Mouse (Mus musculus): ENCODE measurements at regions not wholly inside any gene's neighbourhood (a gene's known extent, or its start where the extent isn't known, plus 50 kb on each side); places are given as distances from the start of the nearest gene placed in this dataset.

- Histone ChIP-seq H3K36me3 (ENCODE audit: insufficient read depth, low read length) (no peaks in the 10 kb centered on the region), H3K9ac (ENCODE audit: low read depth, low read length) (no peak overlapping the region), H3K4me2 (ENCODE audit: low read length) (no peak overlapping the region), H3K9me3 (replicated peaks; ENCODE audit: low read length) (no peaks in the 10 kb centered on the region), H3K27me3 (ENCODE audit: insufficient read depth, low read length) (no peaks in the 10 kb centered on the region), H3K27ac (no peak overlapping the region), H3K4me1 (replicated peaks; ENCODE audit: insufficient read depth, low read length) (no peaks in the 10 kb centered on the region), H3K4me3 (replicated peaks; ENCODE audit: low read depth, low read length) (no peak overlapping the region)
- WGBS: 50% methylated on average over 9 of the region's 9 CpGs
- no peak for TF ChIP-seq CTCF (IDR thresholded peaks at IDR 0.05; ENCODE audit: low read depth)
- DNase-seq (ENCODE audit: low spot score): no peak
- ATAC-seq (replicated peaks; ENCODE audit: low FRiP score, low read depth): no peak
These were observed 130.3 kb downstream of the Barhl2 start for GRCm38 (mm10) chr5:106327592-106328150.

GRCm38 (mm10) chr5:106322574-106323215 is 135.3 kb downstream of the Barhl2 start:
- WGBS: 38% methylated on average over 18 of the region's 18 CpGs
- H3K9ac ChIP-seq (ENCODE audit: low read depth, low read length): no peak overlapping the region
- TF ChIP-seq CTCF (IDR thresholded peaks at IDR 0.05; ENCODE audit: low read depth): no peak
- H3K9me3 ChIP-seq (replicated peaks; ENCODE audit: low read length): no peaks in the 10 kb centered on the region
- no peak overlapping the region for H3K4me2 ChIP-seq (ENCODE audit: low read length)
- no peaks in the 10 kb centered on the region for H3K4me1 ChIP-seq (replicated peaks; ENCODE audit: insufficient read depth, low read length)
- no peak overlapping the region for H3K27ac ChIP-seq
- H3K27me3 ChIP-seq (ENCODE audit: insufficient read depth, low read length): no peaks in the 10 kb centered on the region
- ATAC-seq (replicated peaks; ENCODE audit: low FRiP score, low read depth) (no peak), DNase-seq (ENCODE audit: low spot score) (no peak)
- H3K4me3 ChIP-seq (replicated peaks; ENCODE audit: low read depth, low read length): no peak overlapping the region
- H3K36me3 ChIP-seq (ENCODE audit: insufficient read depth, low read length): no peaks in the 10 kb centered on the region

GRCm38 (mm10) chr5:106321426-106321825 is 136.5 kb downstream of the Barhl2 start:
- Histone ChIP-seq H3K4me1 (replicated peaks; ENCODE audit: insufficient read depth, low read length) (no peaks in the 10 kb centered on the region), H3K9ac (ENCODE audit: low read depth, low read length) (no peak overlapping the region)
- DNase-seq (ENCODE audit: low spot score): no peak

GRCm38 (mm10) chr5:106321023-106321422 is 136.9 kb downstream of the Barhl2 start:
- Histone ChIP-seq H3K4me2 (ENCODE audit: low read length) (no peak overlapping the region), H3K9ac (ENCODE audit: low read depth, low read length) (no peak overlapping the region), H3K4me1 (replicated peaks; ENCODE audit: insufficient read depth, low read length) (no peaks in the 10 kb centered on the region), H3K36me3 (ENCODE audit: insufficient read depth, low read length) (no peaks in the 10 kb centered on the region), H3K4me3 (replicated peaks; ENCODE audit: low read depth, low read length) (no peak overlapping the region), H3K27ac (no peak overlapping the region), H3K27me3 (ENCODE audit: insufficient read depth, low read length) (no peaks in the 10 kb centered on the region), H3K9me3 (replicated peaks; ENCODE audit: low read length) (no peaks in the 10 kb centered on the region)
- no peak for TF ChIP-seq CTCF (IDR thresholded peaks at IDR 0.05; ENCODE audit: low read depth)
- DNase-seq (ENCODE audit: low spot score) (no peak), ATAC-seq (replicated peaks; ENCODE audit: low FRiP score, low read depth) (no peak)
- WGBS: 44% methylated on average over 3 of the region's 3 CpGs

More at GRCm38 (mm10) chr5:106321426-106321825, 136.5 kb downstream of the Barhl2 start:
- WGBS: 47% methylated on average over 5 of the region's 5 CpGs
- no peak for TF ChIP-seq CTCF (IDR thresholded peaks at IDR 0.05; ENCODE audit: low read depth)
- Histone ChIP-seq H3K36me3 (ENCODE audit: insufficient read depth, low read length) (no peaks in the 10 kb centered on the region), H3K9me3 (replicated peaks; ENCODE audit: low read length) (no peaks in the 10 kb centered on the region), H3K27ac (no peak overlapping the region), H3K4me2 (ENCODE audit: low read length) (no peak overlapping the region), H3K27me3 (ENCODE audit: insufficient read depth, low read length) (no peaks in the 10 kb centered on the region), H3K4me3 (replicated peaks; ENCODE audit: low read depth, low read length) (no peak overlapping the region)
- no peak for ATAC-seq (replicated peaks; ENCODE audit: low FRiP score, low read depth)

GRCm38 (mm10) chr5:106320039-106320438 is 137.9 kb downstream of the Barhl2 start:
- Histone ChIP-seq H3K4me2 (ENCODE audit: low read length) (no peak overlapping the region), H3K36me3 (ENCODE audit: insufficient read depth, low read length) (no peaks in the 10 kb centered on the region), H3K9me3 (replicated peaks; ENCODE audit: low read length) (no peaks in the 10 kb centered on the region), H3K4me1 (replicated peaks; ENCODE audit: insufficient read depth, low read length) (no peaks in the 10 kb centered on the region), H3K27ac (no peak overlapping the region), H3K9ac (ENCODE audit: low read depth, low read length) (no peak overlapping the region), H3K27me3 (ENCODE audit: insufficient read depth, low read length) (no peaks in the 10 kb centered on the region), H3K4me3 (replicated peaks; ENCODE audit: low read depth, low read length) (no peak overlapping the region)
- no peak for TF ChIP-seq CTCF (IDR thresholded peaks at IDR 0.05; ENCODE audit: low read depth)
- DNase-seq (ENCODE audit: low spot score) (no peak), ATAC-seq (replicated peaks; ENCODE audit: low FRiP score, low read depth) (no peak)
- WGBS: 51% methylated on average over 6 of the region's 6 CpGs

GRCm38 (mm10) chr5:106318246-106318645 is 139.7 kb downstream of the Barhl2 start:
- H3K27ac ChIP-seq: no peak overlapping the region
- no peak overlapping the region for H3K4me2 ChIP-seq (ENCODE audit: low read length)
- H3K9me3 ChIP-seq (replicated peaks; ENCODE audit: low read length): no peaks in the 10 kb centered on the region
- ATAC-seq (replicated peaks; ENCODE audit: low FRiP score, low read depth) (no peak), DNase-seq (ENCODE audit: low spot score) (no peak)
- H3K4me1 ChIP-seq (replicated peaks; ENCODE audit: insufficient read depth, low read length): no peaks in the 10 kb centered on the region
- no peak overlapping the region for H3K9ac ChIP-seq (ENCODE audit: low read depth, low read length)
- H3K27me3 ChIP-seq (ENCODE audit: insufficient read depth, low read length): no peaks in the 10 kb centered on the region
- 62% methylated on average over 6 of the region's 6 CpGs for WGBS
- no peak for TF ChIP-seq CTCF (IDR thresholded peaks at IDR 0.05; ENCODE audit: low read depth)
- no peak overlapping the region for H3K4me3 ChIP-seq (replicated peaks; ENCODE audit: low read depth, low read length)
- H3K36me3 ChIP-seq (ENCODE audit: insufficient read depth, low read length): no peaks in the 10 kb centered on the region
